Mouse (Mus musculus): ENCODE measurements around the gene Fhit.

DNA sequence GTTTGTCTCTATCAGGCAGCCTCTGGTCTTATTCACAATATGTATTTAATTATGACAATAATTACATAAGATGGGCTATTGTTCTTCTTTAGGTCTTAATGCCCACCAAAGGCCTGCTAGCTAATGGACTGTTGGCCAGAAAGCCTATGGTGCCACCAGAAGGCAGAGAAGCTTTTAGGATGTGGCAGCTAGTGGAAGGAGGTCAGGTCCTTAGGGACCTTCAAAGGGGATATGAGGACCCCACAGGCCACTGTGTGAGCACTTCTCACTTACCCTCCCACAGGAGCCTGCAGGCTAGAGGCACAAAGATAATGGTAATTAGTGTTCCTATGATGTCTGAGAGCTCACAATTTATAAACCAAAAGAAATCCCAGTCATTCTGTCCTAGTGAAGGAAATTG lies 482.2 kb downstream of the Fhit start:
- TF ChIP-seq CTCF (IDR thresholded peaks at IDR 0.05; ENCODE audit: extremely low read depth, insufficient read length, insufficient replicate concordance, low read depth, low read length) (no peak), POLR2A (IDR thresholded peaks at IDR 0.05; ENCODE audit: low read depth, low read length) (no peak)

Data from small intestine, adult 2 months (tissue).